Mouse (Mus musculus) liver, postnatal 0 days (tissue): ENCODE results near the gene Rrm2. TPM values are rescaled to one million over a fixed set of nuclear protein-coding genes. Genes with fewer than 3 reads are reported as not detected.

Experiments used
- ATAC-seq: fragments of 200-750 bp; cut with Nextera tagmentation; 2 replicates; pipeline ENCODE4 v1.8.0; 2017; ENCODE audit warnings: mild to moderate bottlenecking, moderate library complexity
- DNase-seq: peaks from one replicate; pipeline ENCODE4 v3.0.0-alpha.2; 2016
- H3K27ac ChIP-seq: fragments of 300-500 bp; sonication (generic); 2 replicates; pipeline ENCODE4 v1.5.1; 2014; ENCODE audit warnings: antibody characterized with exemption, moderate library complexity, mild to moderate bottlenecking, low read depth
- H3K27me3 ChIP-seq: fragments of 300-500 bp; sonication (generic); 2 replicates; pipeline ENCODE4 v1.6.1; 2014; ENCODE audit warnings: low read length, control low read depth, mixed read lengths; ENCODE audit not compliant: insufficient read depth
- H3K36me3 ChIP-seq: fragments of 300-500 bp; sonication (generic); replicated peaks from 2 replicates; pipeline ENCODE4 v1.6.1; 2014; ENCODE audit warnings: mild to moderate bottlenecking, control low read depth, low read length, moderate library complexity, mixed read lengths; ENCODE audit not compliant: insufficient read depth
- H3K4me1 ChIP-seq: fragments of 300-500 bp; sonication (generic); 2 replicates; pipeline ENCODE4 v1.6.1; 2014; ENCODE audit warnings: antibody characterized with exemption, mild to moderate bottlenecking, control low read depth; ENCODE audit not compliant: insufficient read depth
- H3K4me2 ChIP-seq: fragments of 300-500 bp; sonication (generic); 2 replicates; pipeline ENCODE4 v1.6.1; 2014; ENCODE audit warnings: low read depth, mild to moderate bottlenecking, low read length, moderate library complexity, mixed read lengths
- H3K4me3 ChIP-seq: fragments of 300-500 bp; sonication (generic); 2 replicates; pipeline ENCODE4 v1.5.1; 2014; ENCODE audit warnings: low read depth, low read length
- H3K9ac ChIP-seq: fragments of 300-500 bp; sonication (generic); replicated peaks from 2 replicates; pipeline ENCODE4 v1.6.1; 2014; ENCODE audit warnings: mild to moderate bottlenecking, moderate library complexity
- H3K9me3 ChIP-seq: fragments of 300-500 bp; sonication (generic); 2 replicates; pipeline ENCODE4 v1.6.1; 2016; ENCODE audit warnings: mild to moderate bottlenecking, control low read depth, low read length, mixed read lengths
- CTCF ChIP-seq: sonication (generic); IDR thresholded peaks from 2 replicates; pipeline ENCODE4 v1.5.1; 2016; ENCODE audit warnings: antibody characterized with exemption, low read depth
- EP300 ChIP-seq: IDR thresholded peaks from 2 replicates; pipeline ENCODE4 v1.6.1; 2016; ENCODE audit warnings: antibody characterized with exemption, low read depth, mild to moderate bottlenecking
- WGBS: fragments of 180-500 bp; shearing (Covaris S2); extraction: QIAGEN DNeasy Blood & Tissue Kit; methylation state at CpG from one replicate; pipeline ENCODE4 v1.1.7; 2014; ENCODE audit not compliant: insufficient replicate concordance; 5-methylcytosine and 5-hydroxymethylcytosine counted together
- polyA plus RNA-seq: library from polyadenylated mRNA; unstranded; fragments of >200 nt; fragmentation: Nextera tagmentation; extraction: Ambion mirVana; gene quantifications from 2 replicates; pipeline ENCODE4 v1.2.1, GENCODE M21; 2015

Gene Rrm2
- polyA plus RNA-seq, 1 experiment from 2014 or later = 276 TPM

DNA sequence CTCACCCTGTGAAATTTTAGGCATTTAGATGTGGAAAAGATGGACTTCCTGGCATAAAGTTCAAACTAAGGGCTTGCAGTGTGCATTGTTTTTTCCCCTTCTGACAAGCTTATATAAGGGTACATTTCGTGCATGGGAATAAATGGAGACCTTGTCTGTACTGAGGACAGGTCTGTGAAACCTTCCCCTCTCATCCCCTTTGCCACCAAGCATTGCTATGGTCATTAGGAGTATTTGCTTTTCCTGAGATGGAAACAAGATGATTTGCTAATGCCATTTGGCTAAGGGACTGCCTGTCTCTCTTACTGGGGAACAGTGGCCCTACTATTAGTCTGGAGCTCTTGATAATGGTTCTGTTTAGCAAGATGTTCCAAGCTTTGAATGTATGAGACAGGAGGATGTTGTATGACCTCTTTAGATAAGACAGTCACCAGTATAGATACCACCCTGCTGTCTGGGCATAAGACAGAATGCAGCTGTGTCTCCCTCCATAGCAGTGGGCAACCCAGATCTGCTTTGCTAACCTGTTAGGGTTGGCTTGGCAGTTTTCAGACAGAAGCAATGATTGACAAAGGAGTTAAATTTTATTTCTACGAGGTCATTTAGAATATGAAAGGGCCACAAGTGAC, 7.3 kb downstream of the Rrm2 start:
- Histone ChIP-seq H3K9ac (no peak overlapping the region), H3K4me2 (0 out of 2 replicates have a peak overlapping the region, but pooled peaks have one; percentile 22), H3K27me3 (no peaks in the 10 kb centered on the region), H3K9me3 (no peaks in the 10 kb centered on the region), H3K27ac (peak overlapping the region; percentile 68; the same call in 1 of the 2 replicates), H3K36me3 (peaks cover 43% of the 10 kb centered on the region), H3K4me3 (no peak overlapping the region), H3K4me1 (peaks cover 10% of the 10 kb centered on the region)
- no peak for DNase-seq
- no peak for TF ChIP-seq CTCF
- peak; percentile 97 for TF ChIP-seq EP300
- ATAC-seq = peak; percentile 84
- 54% methylated on average over 2 of the region's 2 CpGs for WGBS

DNA sequence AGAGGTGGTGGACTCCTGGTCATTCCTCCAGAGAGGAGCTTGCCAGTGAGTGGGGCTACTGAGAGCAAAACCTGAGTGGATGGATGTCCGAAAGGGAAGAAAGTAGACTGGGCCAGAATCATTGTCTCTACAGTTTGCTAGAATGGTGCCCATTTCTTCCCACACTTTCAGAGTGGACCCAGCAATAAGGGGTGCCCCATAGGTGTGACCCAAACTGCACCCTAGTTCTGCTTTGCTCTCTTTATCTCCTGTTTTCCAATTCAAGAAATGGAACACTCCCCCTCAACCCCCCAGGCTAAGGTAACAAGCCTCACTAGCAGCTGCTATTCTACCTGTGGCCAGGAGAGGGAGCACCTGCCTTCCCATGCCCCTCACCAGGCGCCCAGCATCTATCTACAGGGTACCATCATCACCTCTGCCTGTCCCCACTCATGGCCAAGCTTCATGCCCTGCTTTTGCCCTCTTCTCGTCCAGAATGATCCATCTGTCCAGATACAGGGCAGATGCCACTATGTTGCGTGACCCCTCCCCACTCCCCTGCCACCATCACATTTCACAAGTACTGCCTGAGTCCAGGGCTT, 8.8 kb downstream of the Rrm2 start:
- H3K9ac ChIP-seq = no peak overlapping the region

DNA sequence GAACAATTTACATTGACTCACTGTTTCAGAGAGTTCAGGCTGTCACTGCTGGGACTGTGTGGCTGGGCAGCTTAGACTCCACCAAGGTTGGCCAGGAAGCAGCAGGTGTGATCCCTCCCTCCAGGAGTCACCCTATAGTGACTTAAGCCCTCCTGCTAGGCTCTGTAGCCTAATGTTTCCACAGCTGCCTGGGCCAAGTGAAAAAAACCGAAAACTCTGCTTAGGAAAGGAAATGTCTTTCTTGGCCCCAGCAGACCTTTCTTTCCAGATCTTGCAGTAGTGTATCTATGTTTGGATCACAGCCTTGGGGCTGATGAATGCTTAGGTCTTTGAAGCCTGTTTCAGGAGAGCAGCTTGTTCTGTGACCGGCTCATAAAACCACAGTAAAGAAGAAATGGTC, 15.4 kb downstream of the Rrm2 start:
- WGBS = 33% methylated on average over 2 of the region's 2 CpGs
- DNase-seq (no peak), ATAC-seq (no peak)
- TF ChIP-seq CTCF = no peak
- no peak for TF ChIP-seq EP300
- Histone ChIP-seq H3K27ac (no peak overlapping the region), H3K36me3 (no peaks in the 10 kb centered on the region), H3K9ac (no peak overlapping the region), H3K4me1 (no peaks in the 10 kb centered on the region; the same call in 1 of the 2 replicates), H3K9me3 (no peaks in the 10 kb centered on the region), H3K4me2 (no peak overlapping the region), H3K4me3 (no peak overlapping the region), H3K27me3 (no peaks in the 10 kb centered on the region)

More for the DNA sequence above, 8.8 kb downstream of the Rrm2 start:
- Histone ChIP-seq H3K4me2 (no peak overlapping the region), H3K9me3 (no peaks in the 10 kb centered on the region), H3K27ac (no peak overlapping the region), H3K4me3 (no peak overlapping the region), H3K36me3 (peaks cover 29% of the 10 kb centered on the region), H3K27me3 (no peaks in the 10 kb centered on the region), H3K4me1 (peaks cover 3% of the 10 kb centered on the region)
- no peak for ATAC-seq
- peak; percentile 54 for DNase-seq
- TF ChIP-seq CTCF = peak; percentile 93
- TF ChIP-seq EP300 = no peak
- 52% methylated on average over 4 of the region's 4 CpGs for WGBS

DNA sequence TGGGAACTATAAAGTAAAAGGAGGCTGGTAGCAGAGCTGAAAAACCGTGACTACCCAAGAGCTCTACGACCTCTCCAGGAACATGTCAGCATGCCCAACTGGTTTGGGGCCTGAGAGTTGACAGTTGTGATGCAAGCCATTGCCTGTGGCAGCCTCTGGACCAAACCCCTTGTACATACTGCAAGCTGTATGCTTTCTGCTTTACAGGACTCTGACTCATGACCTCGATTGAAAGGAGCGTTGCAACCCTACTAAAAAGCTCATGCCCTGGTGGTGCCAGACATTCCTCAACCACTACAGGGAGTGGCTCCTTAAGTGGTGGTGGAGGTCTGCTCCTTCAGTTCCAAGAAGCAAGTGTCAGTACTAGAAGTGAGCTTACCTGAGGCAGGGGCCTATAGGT, 15.8 kb downstream of the Rrm2 start:
- no peak for DNase-seq

DNA sequence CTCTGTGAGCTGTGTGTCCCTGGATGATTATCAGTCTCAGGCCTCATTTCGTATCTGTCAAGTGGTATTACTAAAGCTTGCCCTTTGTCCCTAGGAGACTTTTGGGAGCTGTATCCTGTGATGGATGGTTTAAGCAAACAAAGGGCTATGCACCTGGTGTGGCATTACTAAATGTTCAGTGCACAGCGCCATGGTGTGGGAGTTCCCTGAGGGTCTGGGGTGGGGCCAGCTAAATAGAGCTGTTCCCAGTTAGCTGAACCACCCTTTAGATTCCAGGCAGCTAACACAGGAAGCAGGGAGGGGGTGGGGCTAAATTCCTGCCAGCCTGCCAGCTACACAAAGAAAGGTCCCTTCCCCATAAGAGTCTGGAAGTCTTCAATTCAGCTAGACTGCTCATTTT, 16.3 kb downstream of the Rrm2 start:
- H3K4me3 ChIP-seq = no peak overlapping the region
- no peaks in the 10 kb centered on the region for H3K9me3 ChIP-seq
- no peaks in the 10 kb centered on the region for H3K36me3 ChIP-seq
- no peaks in the 10 kb centered on the region; the same call in 1 of the 2 replicates for H3K4me1 ChIP-seq
- DNase-seq (no peak), ATAC-seq (peak; percentile 44; the same call in 1 of the 2 replicates)
- H3K27me3 ChIP-seq = no peaks in the 10 kb centered on the region
- H3K4me2 ChIP-seq = no peak overlapping the region
- H3K9ac ChIP-seq = no peak overlapping the region
- WGBS = 25% methylated on average over 2 of the region's 2 CpGs
- TF ChIP-seq EP300 (no peak), CTCF (no peak)
- H3K27ac ChIP-seq = no peak overlapping the region

More for the DNA sequence above, 15.8 kb downstream of the Rrm2 start:
- Histone ChIP-seq H3K9me3 (no peaks in the 10 kb centered on the region), H3K27ac (no peak overlapping the region), H3K36me3 (no peaks in the 10 kb centered on the region), H3K4me2 (no peak overlapping the region), H3K9ac (no peak overlapping the region), H3K27me3 (no peaks in the 10 kb centered on the region), H3K4me1 (no peaks in the 10 kb centered on the region; the same call in 1 of the 2 replicates), H3K4me3 (no peak overlapping the region)
- TF ChIP-seq EP300 (no peak), CTCF (no peak)
- WGBS = 37% methylated on average over 4 of the region's 4 CpGs
- ATAC-seq = no peak

DNA sequence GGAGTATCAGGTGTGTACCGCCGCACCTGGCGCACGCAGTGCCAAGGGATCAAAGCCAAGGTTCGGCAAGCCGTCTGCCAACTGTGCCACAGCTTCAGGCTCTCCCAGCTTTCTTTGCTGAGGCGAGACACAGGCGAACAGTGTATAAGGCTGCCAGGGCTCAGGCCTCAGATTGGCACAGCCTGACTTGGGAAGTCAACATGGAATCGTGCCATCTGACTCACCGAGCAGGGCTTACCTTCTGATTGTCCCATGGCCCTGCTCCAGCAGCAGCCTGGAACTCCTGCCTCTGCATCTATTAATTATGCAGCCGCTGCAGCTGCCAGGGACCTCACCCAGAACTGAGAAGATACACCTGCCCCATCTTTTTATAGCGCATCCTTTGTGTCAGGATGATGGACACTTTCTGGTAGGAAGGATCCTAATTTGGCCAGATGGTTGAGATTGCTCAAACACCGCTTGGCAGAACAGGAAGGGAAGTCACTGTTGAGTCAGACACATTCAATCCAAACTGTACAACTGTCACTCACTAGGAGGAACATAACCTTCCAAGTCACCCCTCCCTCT, 26.9 kb downstream of the Rrm2 start:
- no peaks in the 10 kb centered on the region for H3K9me3 ChIP-seq
- H3K9ac ChIP-seq = no peak overlapping the region
- no peak overlapping the region for H3K27ac ChIP-seq
- DNase-seq = no peak
- no peaks in the 10 kb centered on the region for H3K36me3 ChIP-seq
- ATAC-seq = no peak
- no peak overlapping the region for H3K4me3 ChIP-seq
- no peak for TF ChIP-seq EP300
- TF ChIP-seq CTCF = no peak
- no peaks in the 10 kb centered on the region for H3K27me3 ChIP-seq
- H3K4me2 ChIP-seq = no peak overlapping the region
- H3K4me1 ChIP-seq = no peaks in the 10 kb centered on the region
- WGBS = 72% methylated on average over 13 of the region's 13 CpGs
